9 mouse cellular contexts compared by ENCODE assay signal in genomic region chr10:16994526-16994925, GRCm38 (mm10).
DNase-seq lines count a peak whose midpoint lies in the region; ATAC-seq and TF ChIP-seq lines count a peak whose summit lies in the region.
"Had no signal": no experiment of that assay in that cellular context is flagged by ENCODE, and none has a peak within 500 bp of the region (broad histone marks: within the 10 kb centered on the region; RNA-seq: fewer than 3 reads in every experiment).

No protein-coding gene starts in this region.

- H3K4me3 ChIP-seq in forebrain, postnatal 0 days (ENCODE audit: low read depth, low read length) = no peak overlapping the region
- H3K4me3 ChIP-seq in forebrain, embryonic 12.5 days (replicated peaks) = no peak overlapping the region
- no peak overlapping the region for H3K4me3 ChIP-seq in heart, postnatal 0 days (ENCODE audit: low read depth, low read length)
- no peak overlapping the region for H3K4me3 ChIP-seq in limb, embryonic 13.5 days
- H3K4me3 ChIP-seq in stomach, postnatal 0 days (ENCODE audit: low read depth, low read length) = no peak overlapping the region

- WGBS in forebrain, postnatal 0 days = 55% methylated on average over 6 of the region's 6 CpGs
- 88% methylated on average over 6 of the region's 6 CpGs for WGBS in forebrain, embryonic 12.5 days
- WGBS in heart, postnatal 0 days = 30% methylated on average over 6 of the region's 6 CpGs
- WGBS in limb, embryonic 13.5 days = 30% methylated on average over 6 of the region's 6 CpGs
- 47% methylated on average over 6 of the region's 6 CpGs for WGBS in stomach, postnatal 0 days

- H3K9ac ChIP-seq in forebrain, postnatal 0 days = no peak overlapping the region
- no peak overlapping the region for H3K9ac ChIP-seq in forebrain, embryonic 12.5 days
- H3K9ac ChIP-seq in heart, postnatal 0 days (replicated peaks; ENCODE audit: low read depth, low read length) = no peak overlapping the region
- H3K9ac ChIP-seq in limb, embryonic 13.5 days = no peak overlapping the region
- H3K9ac ChIP-seq in stomach, postnatal 0 days (ENCODE audit: low read length) = no peak overlapping the region

- no peak for ATAC-seq in forebrain, postnatal 0 days
- ATAC-seq in forebrain, embryonic 12.5 days (ENCODE audit: low FRiP score) = no peak
- no peak for ATAC-seq in heart, postnatal 0 days (ENCODE audit: insufficient read depth, low read depth)
- no peak for ATAC-seq in limb, embryonic 13.5 days (ENCODE audit: low FRiP score, low read depth)
- no peak for ATAC-seq in stomach, postnatal 0 days (ENCODE audit: low FRiP score, low TSS enrichment)

- no peak overlapping the region for H3K4me2 ChIP-seq in forebrain, postnatal 0 days (ENCODE audit: low read depth)
- H3K4me2 ChIP-seq in forebrain, embryonic 12.5 days = no peak overlapping the region
- H3K4me2 ChIP-seq in heart, postnatal 0 days (ENCODE audit: low read depth, low read length) = peak overlapping the region; percentile 3; the same call in 1 of the 2 replicates
- peak overlapping the region; percentile 38 for H3K4me2 ChIP-seq in limb, embryonic 13.5 days (replicated peaks)
- H3K4me2 ChIP-seq in stomach, postnatal 0 days (replicated peaks; ENCODE audit: low read depth) = no peak overlapping the region
- H3K4me2 ChIP-seq: midbrain, embryonic 11.5 days had no signal

- no peaks in the 10 kb centered on the region for H3K4me1 ChIP-seq in forebrain, postnatal 0 days (ENCODE audit: insufficient read depth)
- no peaks in the 10 kb centered on the region for H3K4me1 ChIP-seq in forebrain, embryonic 12.5 days
- H3K4me1 ChIP-seq in heart, postnatal 0 days (ENCODE audit: control insufficient read depth, insufficient read depth) = peaks cover 5% of the 10 kb centered on the region; the same call in 1 of the 2 replicates
- peaks cover 12% of the 10 kb centered on the region for H3K4me1 ChIP-seq in limb, embryonic 13.5 days
- H3K4me1 ChIP-seq in stomach, postnatal 0 days (replicated peaks; ENCODE audit: control insufficient read depth, insufficient read depth) = no peaks in the 10 kb centered on the region

- H3K27ac ChIP-seq in forebrain, postnatal 0 days (ENCODE audit: low read depth, low read length) = no peak overlapping the region
- H3K27ac ChIP-seq in forebrain, embryonic 12.5 days = no peak overlapping the region
- H3K27ac ChIP-seq in heart, postnatal 0 days (ENCODE audit: low read depth) = peak overlapping the region; percentile 88
- no peak overlapping the region for H3K27ac ChIP-seq in limb, embryonic 13.5 days
- no peak overlapping the region for H3K27ac ChIP-seq in stomach, postnatal 0 days (replicated peaks)

- no peak for TF ChIP-seq CTCF in forebrain, postnatal 0 days (IDR thresholded peaks at IDR 0.05; ENCODE audit: low read depth)
- TF ChIP-seq CTCF in heart, postnatal 0 days (IDR thresholded peaks at IDR 0.05; ENCODE audit: low read depth) = no peak
- no peak for TF ChIP-seq CTCF in stomach, postnatal 0 days (IDR thresholded peaks at IDR 0.05; ENCODE audit: low read depth)

- H3K9me3 ChIP-seq in forebrain, postnatal 0 days (ENCODE audit: low read length) = no peaks in the 10 kb centered on the region
- H3K9me3 ChIP-seq in forebrain, embryonic 12.5 days = no peaks in the 10 kb centered on the region
- no peaks in the 10 kb centered on the region for H3K9me3 ChIP-seq in heart, postnatal 0 days (replicated peaks; ENCODE audit: control insufficient read depth, low read length)
- no peaks in the 10 kb centered on the region for H3K9me3 ChIP-seq in limb, embryonic 13.5 days
- no peaks in the 10 kb centered on the region for H3K9me3 ChIP-seq in stomach, postnatal 0 days (ENCODE audit: control insufficient read depth, low read length)

- DNase-seq in forebrain, postnatal 0 days = peak; percentile 31
- peak; percentile 56 for DNase-seq in cerebellum, adult 11-12 months
- peak; percentile 31 for DNase-seq in heart, postnatal 0 days (ENCODE audit: low spot score)
- DNase-seq in stomach, postnatal 0 days (ENCODE audit: low spot score) = no peak
- DNase-seq in ovary, postnatal 36 days (ENCODE audit: low spot score) = no peak
- DNase-seq in retina, postnatal 1 day = no peak

- no peaks in the 10 kb centered on the region for H3K36me3 ChIP-seq in forebrain, postnatal 0 days (ENCODE audit: insufficient read depth)
- H3K36me3 ChIP-seq in forebrain, embryonic 12.5 days (replicated peaks) = no peaks in the 10 kb centered on the region
- H3K36me3 ChIP-seq in heart, postnatal 0 days (replicated peaks; ENCODE audit: control insufficient read depth, insufficient read depth, low read length) = no peaks in the 10 kb centered on the region
- no peaks in the 10 kb centered on the region for H3K36me3 ChIP-seq in limb, embryonic 13.5 days
- H3K36me3 ChIP-seq in stomach, postnatal 0 days (ENCODE audit: control insufficient read depth, insufficient read depth, low read length) = no peaks in the 10 kb centered on the region

- H3K27me3 ChIP-seq in forebrain, postnatal 0 days (ENCODE audit: insufficient read depth, low read length) = no peaks in the 10 kb centered on the region
- H3K27me3 ChIP-seq in forebrain, embryonic 12.5 days = no peaks in the 10 kb centered on the region
- no peaks in the 10 kb centered on the region for H3K27me3 ChIP-seq in heart, postnatal 0 days (ENCODE audit: control insufficient read depth, insufficient read depth, low read length)
- no peaks in the 10 kb centered on the region for H3K27me3 ChIP-seq in limb, embryonic 13.5 days
- no peaks in the 10 kb centered on the region for H3K27me3 ChIP-seq in stomach, postnatal 0 days (ENCODE audit: control insufficient read depth, insufficient read depth, low read length)

- no peak for TF ChIP-seq EP300 in heart, postnatal 0 days (IDR thresholded peaks at IDR 0.05; ENCODE audit: low read depth)
- TF ChIP-seq EP300 in stomach, postnatal 0 days (optimal IDR thresholded peaks at IDR 0.05) = no peak

Comparison
In these comparisons a context has a peak if more than half of its experiments do, and no peak if none do; other contexts are left out.
1. DNase-seq: peak in forebrain, postnatal 0 days (single experiment), cerebellum, adult 11-12 months (single experiment) and heart, postnatal 0 days (single experiment); none in stomach, postnatal 0 days (single experiment), ovary, postnatal 36 days (single experiment) and retina, postnatal 1 day (single experiment).
2. H3K4me2 ChIP-seq: peak in heart, postnatal 0 days (single experiment) and limb, embryonic 13.5 days (single experiment); none in forebrain, postnatal 0 days (single experiment), forebrain, embryonic 12.5 days (single experiment) and stomach, postnatal 0 days (single experiment).